Mouse (Mus musculus): Measurements from ENCODE around the gene Onecut1.

Gene Onecut1

GRCm38 (mm10) chr9:74911430-74911829 is 49.7 kb downstream of the Onecut1 start:
- no peak for DNase-seq (ENCODE audit: low read depth, low spot score)

- peak; percentile 27 for DNase-seq (ENCODE audit: low read depth, low spot score)
These were observed 50.2 kb downstream of the Onecut1 start for GRCm38 (mm10) chr9:74911919-74912318.

GRCm38 (mm10) chr9:74912619-74913376 is 51.1 kb downstream of the Onecut1 start:
- DNase-seq (ENCODE audit: low read depth, low spot score): peak; percentile 59

GRCm38 (mm10) chr9:74915611-74916010 is 53.9 kb downstream of the Onecut1 start:
- no peak for DNase-seq (ENCODE audit: low read depth, low spot score)

- no peak for DNase-seq (ENCODE audit: low read depth, low spot score)
These were observed 58.7 kb downstream of the Onecut1 start for GRCm38 (mm10) chr9:74920450-74920849.

GRCm38 (mm10) chr9:74921422-74921821 is 59.7 kb downstream of the Onecut1 start:
- DNase-seq (ENCODE audit: low read depth, low spot score): no peak

DNA sequence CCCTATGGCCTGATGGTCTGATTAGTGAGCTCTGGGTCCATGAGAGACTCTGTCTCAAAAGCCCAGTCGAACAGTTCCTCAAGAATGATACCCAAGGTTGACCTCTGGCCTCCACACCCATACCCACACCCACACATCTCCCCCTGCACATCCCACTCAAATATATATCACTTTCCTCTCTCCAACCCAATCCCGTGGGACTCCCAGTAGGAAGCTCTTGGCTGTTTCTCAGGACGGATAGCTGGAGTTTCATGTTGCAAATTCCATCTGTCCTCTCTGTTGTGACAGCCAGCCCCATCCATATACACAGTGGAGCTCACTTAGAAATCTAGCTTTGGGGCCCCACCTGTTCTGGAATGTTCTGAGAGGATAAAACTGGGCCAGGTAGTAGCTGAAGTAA is 61.2 kb downstream of the Onecut1 start:
- no peak for DNase-seq (ENCODE audit: low read depth, low spot score)

DNA sequence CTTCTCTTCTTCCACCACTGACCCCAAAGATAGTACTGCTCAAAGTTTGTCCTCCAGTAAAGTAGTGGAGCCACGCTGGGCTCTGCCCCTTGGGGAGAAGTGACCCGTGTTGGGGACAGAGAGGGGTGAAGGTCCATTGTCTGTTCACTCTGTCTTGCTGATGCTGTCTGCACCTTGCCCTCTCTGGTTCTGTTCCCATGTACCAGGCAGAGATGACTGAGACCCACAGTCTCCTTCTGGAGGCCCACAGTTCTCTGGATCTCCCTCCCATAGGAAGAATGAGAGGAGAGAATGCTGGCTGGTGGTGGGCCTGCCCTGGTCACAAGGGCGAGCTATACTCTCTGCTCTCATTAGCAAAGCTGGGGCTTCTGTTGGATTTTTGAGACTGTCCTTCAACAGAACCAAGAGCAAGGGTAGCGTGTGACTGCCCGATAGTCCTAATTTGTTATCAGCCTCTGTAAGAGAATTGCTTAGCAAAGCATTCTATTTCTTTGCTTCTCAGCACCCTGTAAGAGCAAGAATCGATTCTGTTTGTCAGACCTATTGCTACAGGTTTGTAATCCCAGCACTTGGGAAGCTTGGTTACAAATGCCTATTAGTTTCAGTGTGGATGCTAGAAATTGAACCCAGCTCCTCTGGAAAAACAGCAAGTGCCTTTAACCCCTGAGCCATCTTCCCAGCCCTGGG is 61.7 kb downstream of the Onecut1 start:
- no peak for DNase-seq (ENCODE audit: low read depth, low spot score)

- no peak for DNase-seq (ENCODE audit: low read depth, low spot score)
These were observed 63.6 kb downstream of the Onecut1 start for GRCm38 (mm10) chr9:74925220-74925769.

DNA sequence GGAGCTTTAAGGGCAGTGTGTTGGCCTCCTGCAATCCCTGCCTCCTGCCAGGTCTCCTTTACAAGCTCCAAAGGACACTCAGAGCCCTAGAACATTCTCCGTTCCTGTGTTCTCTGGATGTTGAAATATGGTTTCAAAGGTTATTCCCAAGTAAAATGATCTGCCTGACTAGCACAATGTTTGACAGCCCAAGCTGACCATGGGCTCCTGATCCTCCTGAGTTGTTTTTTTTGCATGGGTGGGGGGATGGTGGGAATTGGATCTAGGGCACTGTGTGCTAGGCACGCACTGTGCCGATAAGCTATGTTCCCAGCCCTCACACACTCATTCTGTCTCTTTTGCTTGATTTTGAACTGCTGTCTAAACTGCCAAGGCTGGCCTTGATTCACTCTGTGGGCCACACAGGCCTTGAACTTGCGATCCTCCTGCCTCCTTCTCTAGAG is 68.3 kb downstream of the Onecut1 start:
- DNase-seq (ENCODE audit: low read depth, low spot score): no peak

DNA sequence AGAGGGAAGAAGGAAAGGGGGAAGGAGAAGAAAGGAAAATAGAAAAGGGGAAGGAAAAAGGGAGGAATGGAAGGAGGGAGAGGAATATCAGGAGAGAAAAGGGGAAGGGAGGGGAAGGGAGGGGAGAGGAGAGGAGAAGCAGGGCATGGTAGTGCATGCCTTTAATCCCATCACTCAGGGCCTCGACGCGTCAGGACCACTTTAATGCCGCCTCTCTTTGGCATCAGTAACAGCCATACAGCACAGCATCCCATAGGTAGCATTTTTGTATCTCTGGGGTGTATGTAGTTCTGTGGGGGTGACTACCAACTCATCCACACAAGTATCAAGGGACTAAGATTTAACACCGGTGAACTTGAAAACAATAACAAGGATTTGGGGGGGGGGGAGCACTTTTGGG is 68.9 kb downstream of the Onecut1 start:
- DNase-seq (ENCODE audit: low read depth, low spot score): no peak

DNA sequence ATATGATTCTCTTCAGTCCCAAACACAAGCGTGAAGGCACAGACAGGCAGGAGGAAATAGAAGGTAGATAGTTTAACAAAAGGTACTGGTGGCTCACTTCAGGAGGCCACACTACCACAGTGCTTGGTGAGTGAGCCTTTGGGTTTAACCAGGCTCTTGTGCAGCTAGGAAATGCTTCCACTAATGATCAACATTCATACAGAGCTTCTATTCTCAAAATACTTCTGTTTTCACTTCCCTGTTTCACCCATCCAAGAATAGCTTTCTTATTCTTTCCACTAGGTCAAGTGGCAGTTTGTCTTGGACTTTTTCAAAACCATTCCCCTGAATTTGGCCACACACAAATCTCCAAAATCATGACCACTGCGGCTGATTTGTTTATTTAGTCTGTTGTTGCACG is 73.6 kb downstream of the Onecut1 start:
- DNase-seq (ENCODE audit: low read depth, low spot score): no peak

GRCm38 (mm10) chr9:74937761-74938160 is 76.0 kb downstream of the Onecut1 start:
- no peak for DNase-seq (ENCODE audit: low read depth, low spot score)

DNA sequence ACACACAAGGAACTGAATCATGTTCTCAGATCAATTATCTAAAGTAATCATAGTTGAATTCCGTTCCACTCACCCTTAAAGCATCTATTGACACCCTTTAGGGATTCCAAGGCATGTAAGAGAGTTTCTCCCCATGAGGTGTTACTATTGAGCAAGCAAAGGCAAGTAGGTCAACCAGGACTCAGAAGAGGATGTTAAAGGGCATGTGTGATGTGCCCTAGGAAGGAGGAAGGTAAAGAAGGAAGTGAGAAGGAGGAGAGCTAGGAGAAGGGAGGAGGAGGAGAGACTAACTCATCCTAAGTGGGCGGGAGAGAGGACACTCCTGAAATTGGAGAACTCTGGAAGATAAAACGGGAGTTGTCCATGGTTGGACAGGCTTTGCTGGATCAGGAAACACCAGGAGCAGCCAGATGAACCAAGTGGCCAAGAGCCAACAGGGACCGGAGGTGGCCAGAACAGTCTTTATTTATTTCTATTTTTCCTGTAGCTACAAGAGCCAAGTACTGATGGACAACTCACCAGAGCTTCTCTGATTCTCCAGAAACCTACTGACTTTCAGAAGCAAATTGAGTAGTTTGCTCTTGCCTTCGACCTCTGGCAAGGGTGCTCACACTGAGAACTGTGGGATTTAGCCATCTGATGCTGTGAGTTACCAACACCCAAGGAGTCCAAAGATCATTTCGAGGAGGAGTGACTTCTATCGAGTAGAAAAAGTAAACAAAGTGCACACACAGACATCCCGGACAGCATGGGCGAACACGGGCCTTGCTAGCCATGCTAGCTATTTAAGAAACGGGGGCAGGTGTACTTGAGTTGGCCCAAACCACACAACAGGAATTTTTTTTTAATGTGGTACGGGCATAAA is 77.2 kb downstream of the Onecut1 start:
- no peak for DNase-seq (ENCODE audit: low read depth, low spot score)
